Mouse (Mus musculus) liver, embryonic 13.5 days (tissue): ENCODE measurements at regions not wholly inside any gene's neighbourhood (a gene's known extent, or its start where the extent isn't known, plus 50 kb on each side); places are given as distances from the start of the nearest gene placed in this dataset.
A peak's percentile ranks its signal among the peaks of the same experiment; 100 is the strongest.

Source experiments
- ATAC-seq: fragments of 200-750 bp; cut with Nextera tagmentation; 2 replicates; pipeline ENCODE4 v1.8.0; 2017; ENCODE audit warnings: low read depth, mild to moderate bottlenecking, moderate number of reproducible peaks, moderate library complexity
- DNase-seq: peaks from one replicate; pipeline ENCODE4 v3.0.0; 2022
- H3K27ac ChIP-seq: fragments of 300-500 bp; sonication (generic); 2 replicates; pipeline ENCODE4 v1.5.1; 2015; ENCODE audit warnings: moderate library complexity, mild to moderate bottlenecking, inconsistent platforms
- H3K27me3 ChIP-seq: fragments of 300-500 bp; sonication (generic); 2 replicates; pipeline ENCODE4 v1.6.1; 2015; ENCODE audit warnings: mild to moderate bottlenecking, inconsistent platforms
- H3K36me3 ChIP-seq: fragments of 300-500 bp; sonication (generic); 2 replicates; pipeline ENCODE4 v1.6.1; 2015; ENCODE audit warnings: mild to moderate bottlenecking, inconsistent platforms
- H3K4me1 ChIP-seq: fragments of 300-500 bp; sonication (generic); replicated peaks from 2 replicates; pipeline ENCODE4 v1.6.1; 2015; ENCODE audit warnings: inconsistent platforms
- H3K4me2 ChIP-seq: fragments of 300-500 bp; sonication (generic); 2 replicates; pipeline ENCODE4 v1.6.1; 2015; ENCODE audit warnings: inconsistent platforms, mild to moderate bottlenecking, moderate library complexity
- H3K4me3 ChIP-seq: fragments of 300-500 bp; sonication (generic); replicated peaks from 2 replicates; pipeline ENCODE4 v1.5.1; 2015; ENCODE audit warnings: mild to moderate bottlenecking, inconsistent platforms
- H3K9ac ChIP-seq: fragments of 300-500 bp; sonication (generic); 2 replicates; pipeline ENCODE4 v1.6.1; 2015; ENCODE audit warnings: mild to moderate bottlenecking, inconsistent platforms
- H3K9me3 ChIP-seq: fragments of 300-500 bp; sonication (generic); replicated peaks from 2 replicates; pipeline ENCODE4 v1.6.1; 2016; ENCODE audit warnings: inconsistent platforms
- WGBS: fragments of 180-500 bp; shearing (Covaris S2); methylation state at CpG from one replicate; pipeline ENCODE4 v1.1.7; 2015; ENCODE audit not compliant: insufficient replicate concordance; 5-methylcytosine and 5-hydroxymethylcytosine counted together

DNA sequence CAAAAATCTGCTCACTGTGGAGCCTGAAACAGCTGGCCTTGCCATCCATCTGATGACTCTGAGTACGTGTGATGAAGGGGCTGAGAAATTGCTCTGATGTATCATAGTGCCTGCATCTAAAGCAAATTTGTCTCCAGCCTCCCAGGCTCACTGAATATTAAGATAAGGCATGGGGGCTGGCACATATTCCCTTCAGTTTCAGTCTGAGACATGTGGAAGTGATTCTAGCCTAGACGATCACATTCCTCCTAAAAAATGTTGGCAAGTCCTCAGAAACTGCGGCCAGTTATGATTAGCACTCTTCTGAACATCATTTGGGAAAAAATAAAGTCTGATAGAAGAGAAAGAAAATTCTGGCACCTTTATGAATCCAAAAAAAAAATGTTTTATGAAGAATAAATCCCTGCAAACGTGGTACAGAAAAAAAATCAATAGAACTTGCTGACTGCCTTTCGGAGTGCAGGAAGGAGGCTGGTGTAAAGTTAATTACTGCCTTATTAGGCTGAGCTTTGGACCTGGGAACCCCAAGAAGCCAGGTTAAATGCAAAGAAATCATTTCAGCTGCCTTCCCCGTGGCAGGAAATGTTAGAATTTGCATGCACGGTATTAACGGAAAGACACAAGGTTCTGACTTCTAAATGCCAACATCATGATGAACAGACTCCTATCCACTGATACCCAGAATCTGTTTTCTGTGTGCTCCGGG is 762.2 kb downstream of the Adgrl2 start:
- no peak overlapping the region for H3K4me3 ChIP-seq
- H3K36me3 ChIP-seq = no peaks in the 10 kb centered on the region
- no peak overlapping the region for H3K9ac ChIP-seq
- DNase-seq = no peak
- H3K27me3 ChIP-seq = no peaks in the 10 kb centered on the region
- no peak overlapping the region for H3K27ac ChIP-seq
- no peaks in the 10 kb centered on the region for H3K4me1 ChIP-seq
- H3K9me3 ChIP-seq = no peaks in the 10 kb centered on the region
- 63% methylated on average over 9 of the region's 9 CpGs for WGBS
- no peak for ATAC-seq
- H3K4me2 ChIP-seq = no peak overlapping the region

- DNase-seq = no peak
- H3K4me1 ChIP-seq = no peaks in the 10 kb centered on the region
- H3K4me3 ChIP-seq = no peak overlapping the region
- WGBS = 26% methylated on average over 5 of the region's 5 CpGs
- no peaks in the 10 kb centered on the region for H3K36me3 ChIP-seq
- H3K9ac ChIP-seq = no peak overlapping the region
- no peak overlapping the region for H3K27ac ChIP-seq
- H3K4me2 ChIP-seq = no peak overlapping the region
- no peaks in the 10 kb centered on the region for H3K27me3 ChIP-seq
- ATAC-seq = 0 out of 2 replicates have a peak, but pooled peaks have one; percentile 18
- H3K9me3 ChIP-seq = no peaks in the 10 kb centered on the region
Measured at GRCm38 (mm10) chr3:148220826-148221225, 769.5 kb downstream of the Adgrl2 start.

DNA sequence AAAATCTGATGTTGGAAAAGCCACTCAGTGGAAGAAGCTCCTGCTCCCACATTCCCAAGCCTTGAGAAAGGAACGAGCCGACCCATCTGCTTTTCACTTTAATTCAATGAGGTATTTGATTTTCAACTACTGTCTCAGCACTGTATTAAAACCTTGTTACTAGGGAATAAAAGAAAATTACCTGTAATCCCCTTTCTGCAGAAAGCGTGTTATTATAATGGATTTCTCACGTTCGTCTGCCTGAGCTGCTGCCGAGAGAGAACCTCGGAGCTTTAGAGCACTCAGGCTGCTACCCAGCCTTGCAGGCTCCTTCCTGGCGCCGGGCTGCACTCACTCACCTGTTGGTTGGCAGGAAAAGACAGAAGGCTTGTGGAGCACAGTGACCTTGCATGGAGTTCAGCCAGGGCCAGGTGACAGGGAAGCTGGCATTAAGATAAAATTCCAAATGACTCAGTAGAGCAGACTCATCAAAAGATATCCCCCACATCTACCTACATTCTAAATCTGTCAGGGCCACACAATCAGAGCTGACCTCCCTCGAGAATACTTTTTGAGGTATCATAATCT is 770.2 kb downstream of the Adgrl2 start:
- no peaks in the 10 kb centered on the region for H3K27me3 ChIP-seq
- H3K36me3 ChIP-seq = no peaks in the 10 kb centered on the region
- ATAC-seq (no peak), DNase-seq (no peak)
- H3K9me3 ChIP-seq = no peaks in the 10 kb centered on the region
- no peak overlapping the region for H3K27ac ChIP-seq
- 67% methylated on average over 10 of the region's 10 CpGs for WGBS
- H3K4me3 ChIP-seq = no peak overlapping the region
- H3K4me2 ChIP-seq = no peak overlapping the region
- H3K4me1 ChIP-seq = no peaks in the 10 kb centered on the region
- H3K9ac ChIP-seq = no peak overlapping the region

GRCm38 (mm10) chr3:148202148-148202547 is 788.2 kb downstream of the Adgrl2 start:
- WGBS = 57% methylated on average over 3 of the region's 3 CpGs
- Histone ChIP-seq H3K9ac (no peak overlapping the region), H3K27ac (no peak overlapping the region), H3K4me1 (no peaks in the 10 kb centered on the region), H3K9me3 (no peaks in the 10 kb centered on the region), H3K27me3 (no peaks in the 10 kb centered on the region), H3K4me3 (no peak overlapping the region), H3K36me3 (no peaks in the 10 kb centered on the region), H3K4me2 (no peak overlapping the region)
- no peak for DNase-seq
- no peak for ATAC-seq

DNA sequence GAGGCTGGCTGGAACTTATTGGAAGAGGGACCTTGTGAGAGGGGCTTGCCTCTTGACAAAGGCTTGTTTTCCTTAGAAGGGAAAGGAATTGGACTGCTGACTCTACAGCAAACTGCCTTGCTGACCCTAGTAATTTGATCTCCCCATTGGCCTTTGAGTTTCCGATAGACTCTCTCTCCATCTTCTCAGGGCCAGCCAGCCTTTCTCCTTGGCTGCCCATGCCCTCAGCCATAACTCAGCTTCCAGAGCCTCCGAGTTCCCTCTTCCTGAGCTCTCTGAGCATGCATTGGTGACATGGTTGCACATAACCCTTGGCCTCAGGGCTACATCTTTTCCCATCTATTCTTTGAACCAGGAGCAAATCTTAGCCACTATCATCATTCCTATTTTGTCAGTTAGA is 803.7 kb downstream of the Adgrl2 start:
- H3K36me3 ChIP-seq = no peaks in the 10 kb centered on the region
- H3K4me3 ChIP-seq = no peak overlapping the region
- ATAC-seq = no peak
- no peaks in the 10 kb centered on the region for H3K9me3 ChIP-seq
- no peak overlapping the region for H3K9ac ChIP-seq
- no peak overlapping the region for H3K27ac ChIP-seq
- no peak overlapping the region for H3K4me2 ChIP-seq
- WGBS = 51% methylated on average over 2 of the region's 2 CpGs
- no peak for DNase-seq
- H3K4me1 ChIP-seq = no peaks in the 10 kb centered on the region
- H3K27me3 ChIP-seq = no peaks in the 10 kb centered on the region

DNA sequence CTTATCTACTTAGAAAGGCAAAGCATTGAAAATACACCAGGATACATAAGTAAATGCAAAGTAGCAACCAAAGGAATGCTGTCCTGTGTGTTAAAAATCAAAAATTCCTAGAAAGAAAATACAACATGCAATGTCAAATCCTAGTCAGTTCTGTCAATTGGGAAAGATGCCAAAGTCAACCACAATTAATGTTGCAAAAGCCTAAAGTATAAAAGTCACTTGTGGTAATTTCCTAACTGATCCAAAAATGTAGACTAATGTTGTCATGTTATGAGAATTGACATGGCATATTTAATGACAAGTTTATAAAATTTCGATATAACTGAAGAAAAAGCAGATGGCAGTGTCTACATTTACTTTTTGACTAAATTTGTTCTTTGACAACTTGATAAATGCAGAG is 822.8 kb downstream of the Adgrl2 start:
- H3K4me3 ChIP-seq = no peak overlapping the region
- no peak overlapping the region for H3K4me2 ChIP-seq
- no peaks in the 10 kb centered on the region for H3K27me3 ChIP-seq
- DNase-seq (no peak), ATAC-seq (no peak)
- no peak overlapping the region for H3K27ac ChIP-seq
- H3K4me1 ChIP-seq = no peaks in the 10 kb centered on the region
- H3K9me3 ChIP-seq = 0 out of 2 replicates have a peak, but pooled peaks cover 3% of the 10 kb centered on the region
- no peaks in the 10 kb centered on the region for H3K36me3 ChIP-seq
- no peak overlapping the region for H3K9ac ChIP-seq
- 58% methylated on average over 1 of the region's 1 CpGs for WGBS

GRCm38 (mm10) chr3:148159059-148159458 is 831.3 kb downstream of the Adgrl2 start:
- ATAC-seq (no peak), DNase-seq (no peak)
- H3K36me3 ChIP-seq = no peaks in the 10 kb centered on the region
- no peak overlapping the region for H3K27ac ChIP-seq
- no peaks in the 10 kb centered on the region for H3K27me3 ChIP-seq
- no peaks in the 10 kb centered on the region for H3K4me1 ChIP-seq
- WGBS = 35% methylated on average over 3 of the region's 3 CpGs
- no peaks in the 10 kb centered on the region for H3K9me3 ChIP-seq
- H3K4me3 ChIP-seq = no peak overlapping the region
- no peak overlapping the region for H3K4me2 ChIP-seq
- no peak overlapping the region for H3K9ac ChIP-seq

GRCm38 (mm10) chr3:148158533-148158932 is 831.8 kb downstream of the Adgrl2 start:
- Histone ChIP-seq H3K4me1 (no peaks in the 10 kb centered on the region), H3K9ac (no peak overlapping the region), H3K36me3 (no peaks in the 10 kb centered on the region), H3K9me3 (no peaks in the 10 kb centered on the region), H3K4me3 (no peak overlapping the region), H3K4me2 (no peak overlapping the region), H3K27me3 (no peaks in the 10 kb centered on the region), H3K27ac (no peak overlapping the region)
- 47% methylated on average over 2 of the region's 2 CpGs for WGBS
- DNase-seq (no peak), ATAC-seq (no peak)

DNA sequence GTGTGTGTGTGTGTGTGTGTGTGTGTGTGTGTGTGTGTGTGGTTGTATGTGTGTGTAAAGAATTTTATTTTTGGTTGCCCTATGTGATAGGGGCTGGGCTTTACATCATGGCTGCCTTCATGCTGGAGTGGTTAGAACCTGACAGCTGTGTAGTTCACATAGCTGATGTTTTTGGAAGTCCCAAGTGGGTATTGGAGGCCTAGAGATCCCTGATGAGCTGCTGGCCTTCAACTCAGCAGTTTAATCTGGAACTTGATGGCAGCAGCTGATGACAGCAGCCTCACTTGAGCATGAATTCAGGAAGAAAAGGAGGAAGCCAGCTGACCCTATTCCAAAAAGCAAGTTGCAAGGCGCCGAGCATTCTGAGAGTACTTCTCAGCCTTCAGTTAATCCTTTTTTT is 846.6 kb downstream of the Adgrl2 start:
- DNase-seq (no peak), ATAC-seq (no peak)
- WGBS = 57% methylated on average over 2 of the region's 2 CpGs
- Histone ChIP-seq H3K9me3 (no peaks in the 10 kb centered on the region), H3K4me3 (no peak overlapping the region), H3K4me2 (no peak overlapping the region), H3K4me1 (no peaks in the 10 kb centered on the region), H3K27ac (no peak overlapping the region), H3K9ac (no peak overlapping the region), H3K36me3 (no peaks in the 10 kb centered on the region), H3K27me3 (no peaks in the 10 kb centered on the region)

- H3K27ac ChIP-seq = no peak overlapping the region
- no peaks in the 10 kb centered on the region for H3K27me3 ChIP-seq
- H3K36me3 ChIP-seq = no peaks in the 10 kb centered on the region
- H3K9ac ChIP-seq = no peak overlapping the region
- DNase-seq (no peak), ATAC-seq (no peak)
- H3K4me2 ChIP-seq = no peak overlapping the region
- WGBS = 70% methylated on average over 3 of the region's 3 CpGs
- H3K4me3 ChIP-seq = no peak overlapping the region
- H3K9me3 ChIP-seq = no peaks in the 10 kb centered on the region
- H3K4me1 ChIP-seq = no peaks in the 10 kb centered on the region
Measured at GRCm38 (mm10) chr3:148136791-148137251, 853.5 kb downstream of the Adgrl2 start.

DNA sequence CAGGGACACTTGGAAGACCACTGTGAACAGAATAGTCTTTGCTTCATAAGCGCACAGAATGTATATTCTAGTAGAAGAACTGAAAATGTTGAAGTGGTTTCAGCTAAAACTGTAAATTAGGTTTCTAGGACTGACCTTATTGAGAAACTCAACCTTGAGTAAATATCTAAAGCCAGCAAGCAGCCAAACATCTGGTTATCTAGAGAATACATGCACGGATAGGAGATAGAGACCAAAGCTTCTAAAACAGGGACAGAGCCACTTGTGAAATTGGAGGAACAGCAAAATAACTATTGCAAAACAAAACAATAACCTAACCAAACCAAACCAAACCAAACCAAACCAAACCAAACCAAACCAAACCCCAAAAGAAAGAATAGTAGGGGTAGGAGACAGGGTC is 855.7 kb downstream of the Adgrl2 start:
- Histone ChIP-seq H3K27me3 (no peaks in the 10 kb centered on the region), H3K4me3 (no peak overlapping the region), H3K27ac (no peak overlapping the region), H3K9me3 (no peaks in the 10 kb centered on the region), H3K9ac (no peak overlapping the region), H3K4me2 (no peak overlapping the region), H3K36me3 (no peaks in the 10 kb centered on the region), H3K4me1 (no peaks in the 10 kb centered on the region)
- ATAC-seq (no peak), DNase-seq (no peak)
- 55% methylated on average over 2 of the region's 2 CpGs for WGBS

- H3K4me1 ChIP-seq = no peaks in the 10 kb centered on the region
- H3K4me3 ChIP-seq = no peak overlapping the region
- DNase-seq = no peak
- H3K9me3 ChIP-seq = peaks cover 7% of the 10 kb centered on the region; the same call in 1 of the 2 replicates
- no peaks in the 10 kb centered on the region for H3K27me3 ChIP-seq
- no peak overlapping the region for H3K4me2 ChIP-seq
- no peaks in the 10 kb centered on the region for H3K36me3 ChIP-seq
- ATAC-seq = no peak
- H3K9ac ChIP-seq = no peak overlapping the region
- no peak overlapping the region for H3K27ac ChIP-seq
Measured at GRCm38 (mm10) chr3:148115576-148115975, 874.8 kb downstream of the Adgrl2 start.
